Mouse (Mus musculus) ES-E14 (cell line): ENCODE data around the gene Fkbp6. TPM values are rescaled to one million over a fixed set of nuclear protein-coding genes. Genes with fewer than 3 reads are reported as not detected.

Experiments used
- DNase-seq: peaks from one replicate; pipeline ENCODE4 v3.0.0-alpha.2; 2013; ENCODE audit warnings: low read depth, low spot score
- H3K27ac ChIP-seq: 2 replicates; pipeline ENCODE4 v1.5.1; 2012; ENCODE audit warnings: low read depth, mild to moderate bottlenecking, low read length, moderate library complexity, mixed read lengths; ENCODE audit not compliant: poor library complexity, insufficient read depth, severe bottlenecking
- H3K36me3 ChIP-seq: 2 replicates; pipeline ENCODE4 v1.6.1; 2012; ENCODE audit warnings: mild to moderate bottlenecking, low read length, moderate library complexity, mixed read lengths; ENCODE audit not compliant: control insufficient read depth, poor library complexity, insufficient read depth, severe bottlenecking
- H3K4me1 ChIP-seq, 2 experiments: fragments of 150-350 bp in 1 of 2; sonication (generic) in 1 of 2; 2 replicates each; pipeline ENCODE4 v1.6.1; 2012; ENCODE audit warnings: low read length in 2 of 2, mild to moderate bottlenecking in 1 of 2, mixed read lengths in 1 of 2; ENCODE audit not compliant: control insufficient read depth in 2 of 2, insufficient read depth in 2 of 2, poor library complexity in 1 of 2
- H3K4me3 ChIP-seq, 2 experiments: fragments of 150-350 bp in 1 of 2; sonication (generic) in 1 of 2; 2 replicates each; pipeline ENCODE4 v1.5.1; 2012; ENCODE audit warnings: low read length in 2 of 2, low read depth in 1 of 2, mild to moderate bottlenecking in 1 of 2, mixed read lengths in 1 of 2; ENCODE audit not compliant: insufficient read depth in 1 of 2, poor library complexity in 1 of 2, severe bottlenecking in 1 of 2
- H3K9ac ChIP-seq: 2 replicates; pipeline ENCODE4 v1.6.1; 2012; ENCODE audit warnings: low read depth, mild to moderate bottlenecking, low read length, mixed read lengths; ENCODE audit not compliant: poor library complexity, insufficient read depth, severe bottlenecking
- H3K9me3 ChIP-seq: fragments of 150-350 bp; sonication (generic); 2 replicates; pipeline ENCODE4 v1.6.1; 2012; ENCODE audit warnings: low read depth, mild to moderate bottlenecking, low read length; ENCODE audit not compliant: control insufficient read depth, insufficient read depth
- CHD2 ChIP-seq: IDR thresholded peaks from 2 replicates; pipeline ENCODE4 v1.6.1; 2014; ENCODE audit warnings: mild to moderate bottlenecking, low read depth, low read length, inconsistent platforms
- HCFC1 ChIP-seq: IDR thresholded peaks from 2 replicates; pipeline ENCODE4 v1.6.1; 2012; ENCODE audit warnings: low read length, inconsistent platforms, borderline replicate concordance; ENCODE audit not compliant: insufficient read depth
- MAFK ChIP-seq: IDR thresholded peaks from 2 replicates; pipeline ENCODE4 v1.6.1; 2014; ENCODE audit warnings: mild to moderate bottlenecking, low read depth, low read length, inconsistent platforms; ENCODE audit not compliant: insufficient read depth
- ZC3H11A ChIP-seq: IDR thresholded peaks from 2 replicates; pipeline ENCODE4 v1.6.1; 2012; ENCODE audit warnings: low read depth, mild to moderate bottlenecking, inconsistent platforms, low read length, borderline replicate concordance
- ZNF384 ChIP-seq: IDR thresholded peaks from 2 replicates; pipeline ENCODE4 v1.6.1; 2012; ENCODE audit warnings: low read depth, low read length, inconsistent platforms
- in situ Hi-C, 2 experiments: fragments of 600-800 bp; cut with MboI; formaldehyde crosslinking; loops; one replicate each; pipeline ENCODE4 v1.15.1; 2025; ENCODE audit warnings: low sequenced_read_pairs in 2 of 2, inconsistent platforms in 1 of 2; ENCODE audit not compliant: unreplicated experiment in 2 of 2
- total RNA-seq: library from RNA; depleted of rRNA; stranded (reverse); fragments of 300-350 nt; gene quantifications from 2 replicates; pipeline ENCODE4 v1.2.3, GENCODE M21; 2012

The Fkbp6 gene
- total RNA-seq, 1 experiment, result 20.1 TPM

GRCm38 (mm10) chr5:135290703-135291102 lies 59.1 kb downstream of the Fkbp6 start:
- Histone ChIP-seq H3K4me3 (no peak overlapping the region), H3K27ac (no peak overlapping the region), H3K9ac (no peak overlapping the region), H3K36me3 (no peaks in the 10 kb centered on the region), H3K4me1 (0 out of 4 replicates have a peak, but pooled peaks cover 0 to 2% of the 10 kb centered on the region in 2 experiments), H3K9me3 (no peaks in the 10 kb centered on the region)
- in situ Hi-C loops, result no loop called here
- no peak for TF ChIP-seq HCFC1
- no peak for TF ChIP-seq CHD2
- TF ChIP-seq MAFK, result no peak
- TF ChIP-seq ZNF384, result no peak
- no peak for TF ChIP-seq ZC3H11A
- DNase-seq, result no peak

DNA sequence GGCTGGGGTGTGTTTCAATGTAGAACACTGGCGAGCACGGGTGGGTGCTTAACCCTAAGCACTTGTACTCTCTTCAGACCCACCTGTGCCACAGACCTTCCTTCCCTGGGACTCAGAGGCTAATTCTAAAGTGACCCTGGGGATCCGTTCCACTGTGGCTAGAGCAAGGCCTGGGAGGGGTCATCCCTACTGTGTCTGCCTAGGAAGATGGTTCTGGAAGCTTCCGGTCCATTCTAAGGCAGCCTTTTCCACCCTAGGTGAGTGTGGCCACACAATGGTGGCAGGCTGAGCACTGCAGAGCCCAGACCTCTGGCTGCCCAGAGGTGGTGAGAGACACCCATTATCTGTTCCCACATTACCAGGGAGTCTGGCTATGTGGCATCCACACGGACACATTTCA lies 62.9 kb downstream of the Fkbp6 start:
- Histone ChIP-seq H3K9me3 (no peaks in the 10 kb centered on the region), H3K4me1 (0 out of 4 replicates have a peak, but pooled peaks cover 0 to 2% of the 10 kb centered on the region in 2 experiments), H3K27ac (no peak overlapping the region), H3K9ac (no peak overlapping the region), H3K36me3 (no peaks in the 10 kb centered on the region), H3K4me3 (no peak overlapping the region)
- DNase-seq, result no peak
- in situ Hi-C loops, result loop anchor here in 1 of 2 experiments (5.0 kb wide), 1 partner anchor 50 kb away; no protein-coding TSS in a partner anchor
- TF ChIP-seq MAFK (no peak), HCFC1 (no peak), CHD2 (no peak), ZNF384 (no peak), ZC3H11A (no peak)

- no peak for DNase-seq
- no peak for TF ChIP-seq CHD2
- TF ChIP-seq ZC3H11A, result peak; percentile 80; the same call in 1 of the 2 replicates
- H3K36me3 ChIP-seq, result no peaks in the 10 kb centered on the region
- in situ Hi-C loops, result loop anchor here in 1 of 2 experiments (5.0 kb wide), 1 partner anchor 49 kb away; no protein-coding TSS in a partner anchor
- no peak overlapping the region for H3K9ac ChIP-seq
- no peak overlapping the region for H3K4me3 ChIP-seq
- H3K4me1 ChIP-seq, result peaks cover 0 to 1% of the 10 kb centered on the region in 2 experiments; a peak in 1 of 4 replicates
- H3K9me3 ChIP-seq, result no peaks in the 10 kb centered on the region
- H3K27ac ChIP-seq, result no peak overlapping the region
These were observed 63.7 kb downstream of the Fkbp6 start for GRCm38 (mm10) chr5:135286185-135286584.

DNA sequence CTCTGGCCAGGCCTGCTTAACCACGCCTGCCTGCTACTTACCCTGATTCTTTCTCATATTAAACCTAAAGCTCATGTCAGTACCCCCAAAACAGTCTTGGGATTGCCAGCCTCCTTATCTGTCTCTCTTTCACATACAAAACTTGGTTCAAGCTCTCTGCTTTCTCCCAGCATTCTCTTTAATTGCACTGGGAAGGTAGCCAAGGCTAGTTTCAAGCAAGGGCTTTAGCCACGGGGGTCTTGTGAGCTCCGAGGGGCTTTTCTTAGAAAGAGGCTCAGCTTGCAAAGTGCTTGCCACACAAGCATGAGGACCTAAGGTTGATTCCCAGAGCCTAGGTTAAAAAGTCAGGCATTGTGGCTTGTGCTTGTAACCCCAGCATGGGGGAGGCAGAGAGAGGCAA lies 64.6 kb downstream of the Fkbp6 start:
- DNase-seq, result no peak
- Histone ChIP-seq H3K36me3 (no peaks in the 10 kb centered on the region), H3K9me3 (no peaks in the 10 kb centered on the region), H3K9ac (no peak overlapping the region), H3K4me3 (no peak overlapping the region), H3K4me1 (peaks cover 0 to 4% of the 10 kb centered on the region in 2 experiments; a peak in 2 of 4 replicates), H3K27ac (no peak overlapping the region)
- in situ Hi-C loops, result loop anchor here in 1 of 2 experiments (5.0 kb wide), 1 partner anchor 48 kb away; no protein-coding TSS in a partner anchor
- TF ChIP-seq ZNF384 (no peak), MAFK (no peak), CHD2 (no peak), HCFC1 (no peak), ZC3H11A (no peak)

- TF ChIP-seq ZC3H11A (no peak), HCFC1 (no peak), MAFK (no peak), CHD2 (no peak), ZNF384 (no peak)
- DNase-seq, result no peak
- H3K36me3 ChIP-seq, result no peaks in the 10 kb centered on the region
- H3K4me3 ChIP-seq, result no peak overlapping the region
- no peaks in the 10 kb centered on the region for H3K9me3 ChIP-seq
- peaks cover 0 to 4% of the 10 kb centered on the region in 2 experiments; a peak in 2 of 4 replicates for H3K4me1 ChIP-seq
- no peak overlapping the region for H3K9ac ChIP-seq
- H3K27ac ChIP-seq, result no peak overlapping the region
- in situ Hi-C loops, result no loop called here
These were observed 69.6 kb downstream of the Fkbp6 start for GRCm38 (mm10) chr5:135280226-135280625.
